Mouse (Mus musculus) left cerebral cortex, adult 8-10 months (tissue): Measurements from ENCODE around the gene Fbxl22. TPM values are rescaled to one million over a fixed set of nuclear protein-coding genes. Genes with fewer than 3 reads are reported as not detected.
A peak's percentile ranks its signal among the peaks of the same experiment; 100 is the strongest.

Experiments used
- DNase-seq, 2 experiments: peaks; one replicate each; pipeline ENCODE4 v3.0.0; 2022; ENCODE audit warnings: low spot score in 2 of 2
- total RNA-seq, 4 experiments: library from RNA; stranded (reverse); gene quantifications; 2 replicates each; pipeline ENCODE4 v1.2.4; 2022

Fbxl22 gene
- total RNA-seq, 4 experiments from 2014 or later, result 0.17 to 0.34 (median 0.25) TPM

- no peak for DNase-seq
These were observed 6.7 kb downstream of the Fbxl22 start for GRCm38 (mm10) chr9:66507684-66508083.

GRCm38 (mm10) chr9:66506424-66506823, 8.0 kb downstream of the Fbxl22 start:
- DNase-seq, result no peak

GRCm38 (mm10) chr9:66506011-66506410, 8.4 kb downstream of the Fbxl22 start:
- no peak for DNase-seq

GRCm38 (mm10) chr9:66505141-66505917, 9.1 kb downstream of the Fbxl22 start:
- no peak for DNase-seq

- DNase-seq, result peak in 1 of 2 experiments; percentile 85
These were observed 9.9 kb downstream of the Fbxl22 start for GRCm38 (mm10) chr9:66504518-66504917.

GRCm38 (mm10) chr9:66503879-66504411, 10.4 kb downstream of the Fbxl22 start:
- no peak for DNase-seq

- DNase-seq, result no peak
These were observed 13.1 kb downstream of the Fbxl22 start for GRCm38 (mm10) chr9:66501248-66501647.

GRCm38 (mm10) chr9:66493992-66494391, 20.4 kb downstream of the Fbxl22 start:
- no peak for DNase-seq

- no peak for DNase-seq
These were observed 22.0 kb downstream of the Fbxl22 start for GRCm38 (mm10) chr9:66492361-66492760.

GRCm38 (mm10) chr9:66488786-66489185, 25.6 kb downstream of the Fbxl22 start:
- DNase-seq, result no peak

GRCm38 (mm10) chr9:66483429-66483828, 31.0 kb downstream of the Fbxl22 start:
- DNase-seq, result no peak

- no peak for DNase-seq
These were observed 36.6 kb downstream of the Fbxl22 start for GRCm38 (mm10) chr9:66477785-66478184.

- DNase-seq, result no peak
These were observed 49.3 kb downstream of the Fbxl22 start for GRCm38 (mm10) chr9:66465087-66465486.

Other genes with a start within 250 kb of the Fbxl22 start
- gene Herc1, start 164.1 kb downstream of the Fbxl22 start, total RNA-seq, result 100 to 1,000 TPM; 106 to 127 (median 112) TPM
- 10 to 100 TPM; 36.1 to 50.1 (median 42.7) TPM for gene Usp3, start 78.5 kb upstream of the Fbxl22 start, total RNA-seq
- 10 to 100 TPM; 17.6 to 23.6 (median 19.3) TPM for gene Car12, start 199.1 kb upstream of the Fbxl22 start, total RNA-seq